In the genomic region with DNA sequence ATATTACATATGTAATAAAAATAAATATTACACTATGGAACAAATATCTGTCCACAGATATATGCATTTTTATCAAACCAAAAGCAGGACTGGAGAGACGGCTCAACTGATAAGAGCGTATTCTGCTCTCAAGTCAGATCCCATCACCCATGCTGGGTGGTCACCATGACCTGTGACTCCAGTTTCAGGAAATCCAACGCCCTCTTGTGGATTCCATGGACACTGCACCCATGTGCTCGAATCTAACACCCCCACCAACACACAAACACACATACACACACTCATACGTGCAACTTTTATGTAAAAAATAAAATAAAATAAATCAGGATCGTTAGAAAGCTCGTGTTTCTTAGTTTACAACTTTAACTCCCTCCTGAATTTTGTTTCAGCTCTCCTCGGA, we compare ENCODE assay signal across 11 mouse cellular contexts.
DNase-seq lines count a peak whose midpoint lies in the region; ATAC-seq and TF ChIP-seq lines count a peak whose summit lies in the region.
"Had no signal": no experiment of that assay in that cellular context is flagged by ENCODE, and none has a peak within 500 bp of the region (broad histone marks: within the 10 kb centered on the region; RNA-seq: fewer than 3 reads in every experiment).

No protein-coding gene starts in this region.

- H3K9ac ChIP-seq in hindbrain, embryonic 13.5 days: no peak overlapping the region
- no peak overlapping the region for H3K9ac ChIP-seq in heart, postnatal 0 days (replicated peaks; ENCODE audit: low read depth, low read length)
- H3K9ac ChIP-seq: midbrain, embryonic 12.5 days had no signal

- TF ChIP-seq EP300 in heart, postnatal 0 days (IDR thresholded peaks at IDR 0.05; ENCODE audit: low read depth): no peak

- 78% methylated on average over 8 of the region's 8 CpGs for WGBS in hindbrain, embryonic 10.5 days
- WGBS in hindbrain, embryonic 13.5 days: 77% methylated on average over 8 of the region's 8 CpGs
- WGBS in heart, postnatal 0 days: 65% methylated on average over 8 of the region's 8 CpGs

- peak; percentile 52 for TF ChIP-seq CTCF in heart, postnatal 0 days (IDR thresholded peaks at IDR 0.05; ENCODE audit: low read depth)

- DNase-seq in hindbrain, embryonic 10.5 days (ENCODE audit: low spot score): peak; percentile 10
- DNase-seq in 416B (ENCODE audit: low read depth) (peak; percentile 28), ZHBTc4 (ENCODE audit: low read depth, low spot score) (peak; percentile 81)
- no peak for DNase-seq in heart, postnatal 0 days (ENCODE audit: low spot score)
- no peak for DNase-seq in layer of hippocampus, postnatal 25 days (ENCODE audit: extremely low spot score in 1 of 2, low spot score in 1 of 2)
- no peak for DNase-seq in urinary bladder, adult 2 months (ENCODE audit: low spot score)
- no peak for DNase-seq in spleen, postnatal 4 days (ENCODE audit: low spot score in 2 of 2)
- DNase-seq: kidney, adult 18-20 months had no signal

- H3K4me1 ChIP-seq in hindbrain, embryonic 10.5 days (replicated peaks): peaks cover 6% of the 10 kb centered on the region
- H3K4me1 ChIP-seq in hindbrain, embryonic 13.5 days (replicated peaks): peaks cover 8% of the 10 kb centered on the region
- H3K4me1 ChIP-seq in heart, postnatal 0 days (ENCODE audit: control insufficient read depth, insufficient read depth): peaks cover 9% of the 10 kb centered on the region

- no peak overlapping the region for H3K4me3 ChIP-seq in hindbrain, embryonic 10.5 days
- no peak overlapping the region for H3K4me3 ChIP-seq in hindbrain, embryonic 13.5 days
- no peak overlapping the region for H3K4me3 ChIP-seq in heart, postnatal 0 days (ENCODE audit: low read depth, low read length)
- H3K4me3 ChIP-seq: embryonic facial prominence, embryonic 13.5 days; midbrain, embryonic 12.5 days had no signal

- no peak overlapping the region for H3K4me2 ChIP-seq in hindbrain, embryonic 13.5 days
- H3K4me2 ChIP-seq in heart, postnatal 0 days (ENCODE audit: low read depth, low read length): no peak overlapping the region
- H3K4me2 ChIP-seq: midbrain, embryonic 12.5 days had no signal

- no peaks in the 10 kb centered on the region for H3K27me3 ChIP-seq in hindbrain, embryonic 10.5 days (ENCODE audit: insufficient read depth, poor library complexity, severe bottlenecking)
- H3K27me3 ChIP-seq in hindbrain, embryonic 13.5 days: no peaks in the 10 kb centered on the region
- H3K27me3 ChIP-seq in heart, postnatal 0 days (ENCODE audit: control insufficient read depth, insufficient read depth, low read length): no peaks in the 10 kb centered on the region
- H3K27me3 ChIP-seq: embryonic facial prominence, embryonic 13.5 days; midbrain, embryonic 12.5 days had no signal

- no peak for ATAC-seq in hindbrain, embryonic 13.5 days (ENCODE audit: low FRiP score)
- ATAC-seq in heart, postnatal 0 days (ENCODE audit: insufficient read depth, low read depth): no peak; the same call in 1 of the 2 replicates

- H3K9me3 ChIP-seq in hindbrain, embryonic 10.5 days: no peaks in the 10 kb centered on the region
- no peaks in the 10 kb centered on the region for H3K9me3 ChIP-seq in hindbrain, embryonic 13.5 days
- H3K9me3 ChIP-seq in heart, postnatal 0 days (replicated peaks; ENCODE audit: control insufficient read depth, low read length): no peaks in the 10 kb centered on the region
- H3K9me3 ChIP-seq: embryonic facial prominence, embryonic 13.5 days; midbrain, embryonic 12.5 days had no signal

- no peak overlapping the region for H3K27ac ChIP-seq in hindbrain, embryonic 10.5 days
- no peak overlapping the region for H3K27ac ChIP-seq in hindbrain, embryonic 13.5 days
- peak overlapping the region; percentile 96 for H3K27ac ChIP-seq in heart, postnatal 0 days (ENCODE audit: low read depth)
- H3K27ac ChIP-seq: midbrain, embryonic 12.5 days had no signal

- no peaks in the 10 kb centered on the region for H3K36me3 ChIP-seq in hindbrain, embryonic 10.5 days
- H3K36me3 ChIP-seq in hindbrain, embryonic 13.5 days: no peaks in the 10 kb centered on the region
- H3K36me3 ChIP-seq in heart, postnatal 0 days (replicated peaks; ENCODE audit: control insufficient read depth, insufficient read depth, low read length): no peaks in the 10 kb centered on the region
- H3K36me3 ChIP-seq: embryonic facial prominence, embryonic 13.5 days; midbrain, embryonic 12.5 days had no signal

Comparison
In these comparisons a context has a peak if more than half of its experiments do, and no peak if none do; other contexts are left out.
1. DNase-seq: peak in hindbrain, embryonic 10.5 days (single experiment), 416B (single experiment) and ZHBTc4 (single experiment); none in heart, postnatal 0 days (single experiment), layer of hippocampus, postnatal 25 days (0 of 2), urinary bladder, adult 2 months (single experiment) and spleen, postnatal 4 days (0 of 2).